Mouse (Mus musculus) hindbrain, postnatal 0 days (tissue): ENCODE data around the gene Prickle1. TPM values are rescaled to one million over a fixed set of nuclear protein-coding genes. Genes with fewer than 3 reads are reported as not detected.

Experiments
- ATAC-seq: fragments of 200-750 bp; cut with Nextera tagmentation; 2 replicates; pipeline ENCODE4 v1.8.0; 2017; ENCODE audit warnings: mild to moderate bottlenecking, moderate TSS enrichment, moderate library complexity
- DNase-seq: peaks from one replicate; pipeline ENCODE4 v3.0.0-alpha.2; 2015; ENCODE audit warnings: low spot score
- H3K27ac ChIP-seq: fragments of 300-500 bp; sonication (generic); 2 replicates; pipeline ENCODE4 v1.5.1; 2014; ENCODE audit warnings: mild to moderate bottlenecking
- H3K27me3 ChIP-seq: fragments of 300-500 bp; sonication (generic); 2 replicates; pipeline ENCODE4 v1.6.1; 2014; ENCODE audit warnings: low read length, mixed read lengths; ENCODE audit not compliant: insufficient read depth
- H3K36me3 ChIP-seq: fragments of 300-500 bp; sonication (generic); 2 replicates; pipeline ENCODE4 v1.6.1; 2014; ENCODE audit warnings: low read length, mixed read lengths; ENCODE audit not compliant: insufficient read depth
- H3K4me1 ChIP-seq: fragments of 300-500 bp; sonication (generic); 2 replicates; pipeline ENCODE4 v1.6.1; 2014; ENCODE audit warnings: antibody characterized with exemption, low read length, mixed read lengths; ENCODE audit not compliant: insufficient read depth
- H3K4me2 ChIP-seq: fragments of 300-500 bp; sonication (generic); 2 replicates; pipeline ENCODE4 v1.6.1; 2014; ENCODE audit warnings: low read depth, mild to moderate bottlenecking, low read length, moderate library complexity, mixed read lengths
- H3K4me3 ChIP-seq: fragments of 300-500 bp; sonication (generic); 2 replicates; pipeline ENCODE4 v1.5.1; 2014; ENCODE audit warnings: low read length
- H3K9ac ChIP-seq: fragments of 300-500 bp; sonication (generic); replicated peaks from 2 replicates; pipeline ENCODE4 v1.6.1; 2014; ENCODE audit warnings: mild to moderate bottlenecking, low read length, moderate library complexity, mixed read lengths
- H3K9me3 ChIP-seq: fragments of 300-500 bp; sonication (generic); 2 replicates; pipeline ENCODE4 v1.6.1; 2016; ENCODE audit warnings: low read length, mixed read lengths
- CTCF ChIP-seq: IDR thresholded peaks from 2 replicates; pipeline ENCODE4 v1.5.1; 2016; ENCODE audit warnings: antibody characterized with exemption, control low read depth, low read depth
- WGBS: fragments of 180-500 bp; shearing (Covaris S2); extraction: QIAGEN DNeasy Blood & Tissue Kit; methylation state at CpG from one replicate; pipeline ENCODE4 v1.1.7; 2014; 5-methylcytosine and 5-hydroxymethylcytosine counted together
- polyA plus RNA-seq: library from polyadenylated mRNA; unstranded; fragments of >200 nt; fragmentation: Nextera tagmentation; extraction: Ambion mirVana; gene quantifications from 2 replicates; pipeline ENCODE4 v1.2.1, GENCODE M21; 2015
- total RNA-seq: library from RNA; depleted of rRNA; stranded (reverse); fragments of >200 nt; gene quantifications from 2 replicates; pipeline ENCODE4 v1.2.3, GENCODE M21; 2014

Prickle1 gene
- total and polyA plus RNA-seq, 2 experiments from 2014 or later: 14.5 to 16.2 TPM

DNA sequence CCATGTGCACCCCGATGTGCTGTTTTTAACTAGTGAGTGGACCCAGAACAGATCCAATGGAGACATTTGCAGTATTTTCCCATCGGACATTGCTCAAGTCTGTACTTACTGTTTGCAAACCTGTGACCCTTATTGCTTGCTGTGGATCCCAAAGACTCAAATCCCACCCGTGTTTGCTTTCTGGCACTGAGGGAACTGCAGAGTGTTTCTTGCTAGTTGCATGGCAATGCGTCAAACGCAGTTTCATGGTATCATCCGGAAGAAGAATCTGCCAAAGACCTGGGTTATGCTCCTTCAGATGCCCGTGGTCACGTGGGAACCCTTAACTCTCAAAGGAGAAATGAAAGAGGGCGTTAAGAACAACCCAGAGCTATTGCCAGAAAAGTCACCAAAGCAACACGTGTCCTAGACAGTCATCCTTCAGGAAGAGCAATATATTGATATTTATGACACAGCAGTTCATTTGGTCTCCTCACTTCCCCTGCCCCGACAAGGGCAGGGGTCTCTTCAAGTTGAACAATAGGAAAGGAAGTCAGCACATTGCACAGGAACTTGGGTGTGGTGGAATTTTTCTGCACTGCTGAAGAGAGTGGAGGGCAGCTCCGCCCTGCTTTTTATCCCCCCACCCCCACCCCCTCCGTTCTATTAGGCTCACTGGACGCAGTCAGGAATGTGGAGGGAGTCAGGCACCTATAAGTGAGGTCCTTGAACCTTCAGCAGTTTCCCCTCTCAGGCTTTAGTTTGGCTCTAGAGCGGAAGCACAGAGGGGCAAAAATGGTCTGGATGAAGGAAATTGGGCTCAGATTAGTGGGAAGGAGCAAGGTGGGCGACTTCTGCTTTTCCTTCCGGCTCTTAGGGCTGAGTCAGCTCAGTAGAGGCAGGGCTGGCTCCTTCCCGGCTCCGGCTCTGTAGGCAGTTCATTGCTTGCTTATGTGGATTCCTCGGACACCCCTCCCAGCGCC is 32.4 kb upstream of the Prickle1 start:
- no peaks in the 10 kb centered on the region for H3K4me1 ChIP-seq
- no peak for TF ChIP-seq CTCF
- no peaks in the 10 kb centered on the region for H3K27me3 ChIP-seq
- no peaks in the 10 kb centered on the region for H3K36me3 ChIP-seq
- no peak overlapping the region for H3K4me2 ChIP-seq
- no peak for DNase-seq
- ATAC-seq: no peak
- H3K4me3 ChIP-seq: no peak overlapping the region
- no peaks in the 10 kb centered on the region for H3K9me3 ChIP-seq
- H3K27ac ChIP-seq: no peak overlapping the region
- no peak overlapping the region for H3K9ac ChIP-seq
- WGBS: 78% methylated on average over 21 of the region's 21 CpGs

DNA sequence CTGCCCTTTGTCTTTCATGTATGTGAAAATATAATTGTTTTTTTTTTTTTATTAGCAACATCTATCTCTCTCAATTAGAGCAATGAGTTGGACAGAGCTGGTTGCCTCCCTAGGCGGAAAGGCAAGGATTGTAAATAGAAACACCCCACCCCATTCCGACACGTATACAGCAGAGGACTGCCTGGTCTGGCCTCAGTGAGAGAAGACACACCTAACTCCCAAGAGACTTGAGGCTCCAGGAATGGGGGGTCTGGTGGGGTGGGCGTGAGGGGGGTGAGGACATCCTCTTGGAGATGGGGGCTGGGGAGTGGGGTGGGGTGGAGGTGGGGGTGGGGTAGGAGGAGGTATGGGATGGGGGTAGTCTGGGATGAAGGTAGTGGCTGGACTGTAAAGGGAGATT is 23.9 kb upstream of the Prickle1 start:
- H3K4me3 ChIP-seq: no peak overlapping the region
- H3K9ac ChIP-seq: no peak overlapping the region
- DNase-seq (no peak), ATAC-seq (no peak)
- no peaks in the 10 kb centered on the region for H3K4me1 ChIP-seq
- no peaks in the 10 kb centered on the region for H3K27me3 ChIP-seq
- 76% methylated on average over 4 of the region's 4 CpGs for WGBS
- H3K36me3 ChIP-seq: no peaks in the 10 kb centered on the region
- H3K9me3 ChIP-seq: no peaks in the 10 kb centered on the region
- TF ChIP-seq CTCF: no peak
- no peak overlapping the region for H3K4me2 ChIP-seq
- no peak overlapping the region for H3K27ac ChIP-seq

DNA sequence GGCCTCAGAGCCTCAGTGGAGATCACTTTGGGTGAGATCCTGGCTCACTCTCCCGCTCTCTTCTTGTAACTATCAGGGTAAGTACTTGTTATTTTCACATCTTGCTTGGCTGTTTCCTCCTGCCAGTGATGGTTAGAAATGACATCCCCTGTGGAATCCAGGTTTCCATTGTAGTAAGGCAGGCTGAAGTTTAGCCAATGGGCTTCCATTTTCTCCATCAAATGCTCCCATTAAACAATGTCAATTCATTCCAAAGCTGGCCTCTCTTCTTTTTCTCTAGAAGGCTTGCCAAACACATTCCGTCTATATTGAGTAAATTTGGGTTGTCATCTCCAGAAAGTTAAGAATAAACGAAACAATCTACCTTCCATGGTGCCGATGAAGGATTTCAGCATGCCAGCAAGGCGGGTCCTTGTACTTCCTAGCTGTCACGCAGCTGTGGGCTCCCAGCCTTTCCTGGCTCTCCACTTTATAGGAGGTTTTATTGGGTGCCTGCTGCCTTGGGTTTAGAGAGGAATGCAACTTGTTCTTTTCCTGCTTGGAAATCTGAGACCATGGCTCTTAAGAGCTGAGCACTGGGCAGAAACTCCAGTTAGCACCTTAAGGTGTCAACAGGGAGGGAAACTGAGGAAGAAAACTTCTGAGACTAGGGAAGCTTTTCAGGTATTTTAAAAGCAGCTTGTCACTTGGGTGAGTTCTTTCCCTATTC is 22.9 kb upstream of the Prickle1 start:
- 86% methylated on average over 6 of the region's 6 CpGs for WGBS
- no peak for ATAC-seq
- no peak for DNase-seq

DNA sequence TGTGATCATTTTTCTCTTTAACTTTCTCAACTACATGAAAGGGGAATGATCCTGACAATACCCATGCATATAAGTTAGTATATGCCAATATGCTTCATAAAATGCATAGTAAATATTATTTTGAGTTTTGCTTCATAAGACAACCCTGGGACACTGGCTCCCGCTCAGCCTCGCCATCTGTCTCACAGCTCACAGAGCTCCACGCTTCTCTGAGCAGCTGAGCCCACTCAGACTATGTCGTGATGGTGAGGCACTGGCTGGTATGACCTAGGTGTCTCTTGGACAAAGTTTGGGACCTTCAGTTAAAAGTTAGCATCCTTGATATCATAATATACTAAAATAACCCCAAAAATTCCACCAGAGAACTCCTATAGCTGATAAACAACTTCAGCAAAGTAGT is 20.6 kb upstream of the Prickle1 start:
- no peak overlapping the region for H3K4me3 ChIP-seq
- no peaks in the 10 kb centered on the region for H3K27me3 ChIP-seq
- no peak overlapping the region for H3K27ac ChIP-seq
- DNase-seq: no peak
- no peak overlapping the region for H3K9ac ChIP-seq
- no peak overlapping the region for H3K4me2 ChIP-seq
- ATAC-seq: no peak
- no peaks in the 10 kb centered on the region for H3K4me1 ChIP-seq
- TF ChIP-seq CTCF: no peak
- H3K9me3 ChIP-seq: no peaks in the 10 kb centered on the region
- WGBS: 86% methylated on average over 4 of the region's 4 CpGs
- no peaks in the 10 kb centered on the region for H3K36me3 ChIP-seq

More for the DNA sequence above, 22.9 kb upstream of the Prickle1 start:
- Histone ChIP-seq H3K4me1 (no peaks in the 10 kb centered on the region), H3K27ac (no peak overlapping the region), H3K4me3 (no peak overlapping the region), H3K27me3 (no peaks in the 10 kb centered on the region), H3K9ac (no peak overlapping the region), H3K4me2 (no peak overlapping the region), H3K36me3 (no peaks in the 10 kb centered on the region), H3K9me3 (no peaks in the 10 kb centered on the region)
- TF ChIP-seq CTCF: no peak

DNA sequence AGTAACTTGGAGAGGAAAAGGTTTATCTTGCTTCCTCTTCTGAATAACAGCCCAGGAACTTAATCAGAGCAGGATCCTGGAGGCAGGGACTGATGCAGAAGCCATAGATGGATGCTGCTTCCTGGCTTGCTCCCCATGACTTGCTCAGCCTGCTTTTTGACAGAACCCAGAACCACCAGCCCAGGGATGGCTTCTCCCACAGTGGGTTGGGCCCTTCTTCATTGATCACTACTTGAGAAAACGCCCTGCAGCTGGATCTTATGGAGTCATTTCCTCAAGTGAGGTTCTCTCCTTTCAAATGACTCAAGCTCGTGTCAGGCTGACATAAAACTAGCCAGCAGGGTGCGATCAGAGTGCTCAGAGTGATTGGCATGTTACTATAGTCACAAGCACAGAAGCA is 19.3 kb upstream of the Prickle1 start:
- Histone ChIP-seq H3K36me3 (no peaks in the 10 kb centered on the region), H3K4me3 (no peak overlapping the region), H3K27me3 (no peaks in the 10 kb centered on the region), H3K9ac (no peak overlapping the region), H3K4me1 (no peaks in the 10 kb centered on the region), H3K4me2 (no peak overlapping the region), H3K9me3 (no peaks in the 10 kb centered on the region), H3K27ac (no peak overlapping the region)
- ATAC-seq (no peak), DNase-seq (no peak)
- TF ChIP-seq CTCF: no peak
- 56% methylated on average over 3 of the region's 3 CpGs for WGBS

DNA sequence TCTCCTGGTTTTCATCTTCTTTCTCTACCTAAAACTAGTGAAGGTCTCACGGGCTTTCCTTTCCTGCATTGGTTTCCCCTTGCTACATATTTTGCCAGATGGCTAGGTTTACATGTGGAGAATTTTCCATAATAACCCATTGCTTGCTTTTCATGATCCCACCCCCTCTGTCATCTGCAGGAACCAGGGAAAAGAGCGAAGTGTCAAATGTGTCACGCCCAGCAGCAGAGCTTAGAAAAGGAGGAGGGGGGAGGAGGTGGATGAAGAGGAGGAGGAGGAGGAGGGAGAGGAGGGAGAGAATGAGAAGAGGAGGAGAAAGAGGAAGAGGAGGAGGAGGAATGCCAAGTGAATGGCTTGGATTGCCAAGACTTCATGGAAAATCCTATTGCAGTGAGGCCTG is 17.9 kb upstream of the Prickle1 start:
- no peaks in the 10 kb centered on the region for H3K27me3 ChIP-seq
- no peak for TF ChIP-seq CTCF
- ATAC-seq: no peak
- H3K9me3 ChIP-seq: no peaks in the 10 kb centered on the region
- no peak overlapping the region for H3K4me3 ChIP-seq
- 66% methylated on average over 3 of the region's 3 CpGs for WGBS
- no peaks in the 10 kb centered on the region for H3K4me1 ChIP-seq
- no peak overlapping the region for H3K9ac ChIP-seq
- H3K27ac ChIP-seq: no peak overlapping the region
- no peak overlapping the region for H3K4me2 ChIP-seq
- no peak for DNase-seq
- H3K36me3 ChIP-seq: no peaks in the 10 kb centered on the region
